Mouse (Mus musculus) CD4-positive, CD25-positive, alpha-beta regulatory T cell, adult 2 months (primary cell): ENCODE data around the gene Ube2f.

Experiments
- DNase-seq: peaks from one replicate; pipeline ENCODE4 v3.0.0-alpha.2; 2012; ENCODE audit warnings: low read depth, low spot score

The Ube2f gene

GRCm38 (mm10) chr1:91237676-91238075, 12.4 kb upstream of the Ube2f start:
- DNase-seq: no peak

- DNase-seq: peak; percentile 76
Observed at GRCm38 (mm10) chr1:91239112-91239511, 11.0 kb upstream of the Ube2f start.

- no peak for DNase-seq
Observed at GRCm38 (mm10) chr1:91239800-91240199, 10.3 kb upstream of the Ube2f start.

GRCm38 (mm10) chr1:91240685-91241084, 9.4 kb upstream of the Ube2f start:
- no peak for DNase-seq

- DNase-seq: no peak
Observed at GRCm38 (mm10) chr1:91241249-91241648, 8.9 kb upstream of the Ube2f start.

GRCm38 (mm10) chr1:91248242-91248641, 1.9 kb upstream of the Ube2f start:
- no peak for DNase-seq

GRCm38 (mm10) chr1:91248970-91249369, 1.1 kb upstream of the Ube2f start:
- no peak for DNase-seq

GRCm38 (mm10) chr1:91250415-91251147, 477 bp downstream of the Ube2f start:
- peak; percentile 43 for DNase-seq

- DNase-seq: peak; percentile 22
Observed at GRCm38 (mm10) chr1:91251148-91251650, 1.1 kb downstream of the Ube2f start.

- DNase-seq: peak; percentile 48
Observed at GRCm38 (mm10) chr1:91251927-91252326, 1.8 kb downstream of the Ube2f start.

- DNase-seq: no peak
Observed at GRCm38 (mm10) chr1:91257918-91258317, 7.8 kb downstream of the Ube2f start.

GRCm38 (mm10) chr1:91259794-91260193, 9.7 kb downstream of the Ube2f start:
- DNase-seq: peak; percentile 14

- DNase-seq: no peak
Observed at GRCm38 (mm10) chr1:91262508-91262907, 12.4 kb downstream of the Ube2f start.

- DNase-seq: no peak
Observed at GRCm38 (mm10) chr1:91272260-91272659, 22.2 kb downstream of the Ube2f start.

- no peak for DNase-seq
Observed at GRCm38 (mm10) chr1:91276581-91276980, 26.5 kb downstream of the Ube2f start.

- DNase-seq: no peak
Observed at GRCm38 (mm10) chr1:91277480-91277879, 27.4 kb downstream of the Ube2f start.

- peak; percentile 16 for DNase-seq
Observed at GRCm38 (mm10) chr1:91278410-91279119, 28.5 kb downstream of the Ube2f start.

GRCm38 (mm10) chr1:91279126-91279525, 29.0 kb downstream of the Ube2f start:
- peak; percentile 49 for DNase-seq

- DNase-seq: no peak
Observed at GRCm38 (mm10) chr1:91282582-91282981, 32.5 kb downstream of the Ube2f start.

- DNase-seq: no peak
Observed at GRCm38 (mm10) chr1:91289375-91289774, 39.3 kb downstream of the Ube2f start.

- DNase-seq: no peak
Observed at GRCm38 (mm10) chr1:91292101-91292825, 42.2 kb downstream of the Ube2f start.

- no peak for DNase-seq
Observed at GRCm38 (mm10) chr1:91295544-91295943, 45.4 kb downstream of the Ube2f start.
